Mouse (Mus musculus) C2C12 (cell line): ENCODE results near the gene Cyth1. TPM values are rescaled to one million over a fixed set of nuclear protein-coding genes. Genes with fewer than 3 reads are reported as not detected.

ENCODE experiments used
- H3K27me3 ChIP-seq: one replicate; pipeline ENCODE4 v1.6.1; 2011; ENCODE audit not compliant: control insufficient read depth, insufficient read depth, insufficient read length
- H3K36me3 ChIP-seq: one replicate; pipeline ENCODE4 v1.6.1; 2011; ENCODE audit not compliant: control insufficient read depth, insufficient read depth
- H3K4me3 ChIP-seq: one replicate; pipeline ENCODE4 v1.5.1; 2011; ENCODE audit warnings: mild to moderate bottlenecking, control low read depth; ENCODE audit not compliant: poor library complexity, insufficient read depth, severe bottlenecking
- H3K79me2 ChIP-seq: one replicate; pipeline ENCODE4 v1.6.1; 2011; ENCODE audit not compliant: control insufficient read depth, insufficient read depth
- H3K79me3 ChIP-seq: one replicate; pipeline ENCODE4 v1.6.1; 2011; ENCODE audit warnings: low read depth, control low read depth
- H3ac ChIP-seq: one replicate; pipeline ENCODE3; 2011; ENCODE audit warnings: low read depth; ENCODE audit not compliant: control insufficient read depth, insufficient read length
- CEBPB ChIP-seq: IDR thresholded peaks from one replicate; pipeline ENCODE4 v1.6.1; 2011; ENCODE audit warnings: low read depth, mild to moderate bottlenecking, control low read depth, moderate library complexity
- CTCF ChIP-seq: IDR thresholded peaks from one replicate; pipeline ENCODE4 v1.5.1; 2011; ENCODE audit not compliant: control insufficient read depth, insufficient read depth, insufficient read length
- FOSL1 ChIP-seq: IDR thresholded peaks from one replicate; pipeline ENCODE4 v1.8.0; 2011; ENCODE audit warnings: mild to moderate bottlenecking, low read length; ENCODE audit not compliant: poor library complexity, insufficient read depth, severe bottlenecking
- MAX ChIP-seq: IDR thresholded peaks from one replicate; pipeline ENCODE4 v1.6.1; 2011; ENCODE audit warnings: mild to moderate bottlenecking, control low read depth
- MYOD1 ChIP-seq: IDR thresholded peaks from one replicate; pipeline ENCODE4 v1.6.1; 2011; ENCODE audit warnings: low read depth; ENCODE audit not compliant: control insufficient read depth, insufficient read length
- MYOG ChIP-seq: IDR thresholded peaks from one replicate; pipeline ENCODE4 v1.6.1; 2011; ENCODE audit not compliant: control insufficient read depth, insufficient read length; ENCODE audit errors: extremely low read depth
- USF1 ChIP-seq: IDR thresholded peaks from one replicate; pipeline ENCODE4 v1.6.1; 2011; ENCODE audit warnings: low read depth, mild to moderate bottlenecking, control low read depth, moderate library complexity
- polyA plus RNA-seq: library from polyadenylated mRNA; unstranded; fragments of >200 nt; fragmentation: generic; extraction: Trizol; gene quantifications from one replicate; pipeline ENCODE4 v1.2.1, GENCODE M21; 2012; ENCODE audit warnings: missing spikeins

The Cyth1 gene
- polyA plus RNA-seq, 1 experiment = 7.9 TPM

GRCm38 (mm10) chr11:118091002-118091670 lies 157.3 kb downstream of the Cyth1 start:
- H3K79me3 ChIP-seq = no peaks in the 10 kb centered on the region
- no peaks in the 10 kb centered on the region for H3K36me3 ChIP-seq
- H3K4me3 ChIP-seq = no peak overlapping the region
- no peak overlapping the region for H3ac ChIP-seq
- H3K79me2 ChIP-seq = no peaks in the 10 kb centered on the region
- peaks cover 55% of the 10 kb centered on the region for H3K27me3 ChIP-seq
- TF ChIP-seq USF1 = peak; percentile 75
- no peak for TF ChIP-seq MYOD1
- peak; percentile 62 for TF ChIP-seq MAX

GRCm38 (mm10) chr11:118088896-118089295 lies 159.5 kb downstream of the Cyth1 start:
- H3K27me3 ChIP-seq = peaks cover 43% of the 10 kb centered on the region
- H3K4me3 ChIP-seq = no peak overlapping the region
- no peak overlapping the region for H3ac ChIP-seq
- TF ChIP-seq MYOD1 (no peak), CEBPB (no peak), FOSL1 (no peak), MYOG (no peak), MAX (no peak), CTCF (no peak), USF1 (no peak)
- no peaks in the 10 kb centered on the region for H3K79me3 ChIP-seq
- no peaks in the 10 kb centered on the region for H3K36me3 ChIP-seq
- H3K79me2 ChIP-seq = no peaks in the 10 kb centered on the region

GRCm38 (mm10) chr11:118085961-118086360 lies 162.4 kb downstream of the Cyth1 start:
- Histone ChIP-seq H3K79me2 (no peaks in the 10 kb centered on the region), H3K79me3 (no peaks in the 10 kb centered on the region), H3ac (no peak overlapping the region), H3K36me3 (no peaks in the 10 kb centered on the region), H3K4me3 (no peak overlapping the region), H3K27me3 (peaks cover 44% of the 10 kb centered on the region)
- TF ChIP-seq CTCF (no peak), FOSL1 (no peak), CEBPB (no peak), USF1 (no peak), MYOD1 (no peak), MAX (no peak), MYOG (no peak)

- TF ChIP-seq CTCF (no peak), MAX (no peak), FOSL1 (no peak), MYOG (no peak), CEBPB (no peak), MYOD1 (no peak), USF1 (no peak)
- no peaks in the 10 kb centered on the region for H3K79me2 ChIP-seq
- H3K79me3 ChIP-seq = no peaks in the 10 kb centered on the region
Measured at GRCm38 (mm10) chr11:118085176-118085575, 163.2 kb downstream of the Cyth1 start.

GRCm38 (mm10) chr11:118084266-118084665 lies 164.1 kb downstream of the Cyth1 start:
- Histone ChIP-seq H3K27me3 (peaks cover 53% of the 10 kb centered on the region), H3K4me3 (no peak overlapping the region), H3K36me3 (no peaks in the 10 kb centered on the region), H3K79me3 (no peaks in the 10 kb centered on the region), H3K79me2 (no peaks in the 10 kb centered on the region), H3ac (no peak overlapping the region)
- no peak for TF ChIP-seq CTCF
- TF ChIP-seq CEBPB = no peak
- no peak for TF ChIP-seq MAX
- no peak for TF ChIP-seq MYOD1
- no peak for TF ChIP-seq USF1
- no peak for TF ChIP-seq MYOG
- no peak for TF ChIP-seq FOSL1

More at GRCm38 (mm10) chr11:118085176-118085575, 163.2 kb downstream of the Cyth1 start:
- Histone ChIP-seq H3ac (no peak overlapping the region), H3K27me3 (peaks cover 50% of the 10 kb centered on the region), H3K4me3 (no peak overlapping the region), H3K36me3 (no peaks in the 10 kb centered on the region)

- H3K27me3 ChIP-seq = peaks cover 54% of the 10 kb centered on the region
- H3K79me2 ChIP-seq = no peaks in the 10 kb centered on the region
- H3ac ChIP-seq = no peak overlapping the region
- H3K36me3 ChIP-seq = no peaks in the 10 kb centered on the region
- no peak overlapping the region for H3K4me3 ChIP-seq
- no peak for TF ChIP-seq MYOD1
- peak; percentile 41 for TF ChIP-seq CTCF
- no peak for TF ChIP-seq FOSL1
- no peak for TF ChIP-seq MYOG
- no peak for TF ChIP-seq USF1
- TF ChIP-seq CEBPB = no peak
- H3K79me3 ChIP-seq = no peaks in the 10 kb centered on the region
Measured at GRCm38 (mm10) chr11:118083811-118084210, 164.6 kb downstream of the Cyth1 start.
